Mouse (Mus musculus): ENCODE data around the gene Stk40.

DNA sequence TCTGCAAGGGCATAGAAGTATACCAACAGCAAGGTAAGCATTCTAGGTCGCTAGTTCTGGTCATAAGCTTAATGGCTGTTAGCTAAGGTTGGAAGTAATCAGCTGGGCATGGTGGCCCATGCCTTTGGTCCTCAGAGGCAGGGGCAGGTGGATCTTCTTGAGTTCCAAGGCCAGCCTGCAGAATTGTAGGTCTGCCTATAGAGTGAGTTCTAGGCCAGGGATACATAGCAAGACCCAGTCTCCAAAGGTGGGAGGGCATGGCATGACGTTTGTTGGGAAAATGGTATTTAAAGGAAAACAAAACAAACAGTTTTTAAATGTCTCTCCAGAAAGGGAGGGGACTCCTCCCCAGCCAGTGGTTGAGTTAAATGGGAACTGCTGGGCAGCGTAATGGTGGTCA, 3.0 kb upstream of the Stk40 start:
- no peak for TF ChIP-seq CTCF (IDR thresholded peaks at IDR 0.05; ENCODE audit: low read depth)
- no peak for TF ChIP-seq EP300 (optimal IDR thresholded peaks at IDR 0.05)

All from stomach, postnatal 0 days (tissue).